Mouse (Mus musculus) spleen, postnatal 4 days (tissue): ENCODE measurements around the gene Ssxb1.
"Not testable (repeated sequence)": the region's sequence is repeated elsewhere in the genome, so short reads cannot be mapped to it uniquely, and the experiment has no call there.

Experiments used
- DNase-seq, 2 experiments: peaks; one replicate each; pipeline ENCODE4 v3.0.0; 2022; ENCODE audit warnings: low spot score in 2 of 2

The Ssxb1 gene

GRCm38 (mm10) chrX:8413005-8413404 lies at the start of gene Ssxb1:
Gene Ssxb1, plus strand, starts transcription at chrX:8413305.
- not testable (repeated sequence) for DNase-seq

DNA sequence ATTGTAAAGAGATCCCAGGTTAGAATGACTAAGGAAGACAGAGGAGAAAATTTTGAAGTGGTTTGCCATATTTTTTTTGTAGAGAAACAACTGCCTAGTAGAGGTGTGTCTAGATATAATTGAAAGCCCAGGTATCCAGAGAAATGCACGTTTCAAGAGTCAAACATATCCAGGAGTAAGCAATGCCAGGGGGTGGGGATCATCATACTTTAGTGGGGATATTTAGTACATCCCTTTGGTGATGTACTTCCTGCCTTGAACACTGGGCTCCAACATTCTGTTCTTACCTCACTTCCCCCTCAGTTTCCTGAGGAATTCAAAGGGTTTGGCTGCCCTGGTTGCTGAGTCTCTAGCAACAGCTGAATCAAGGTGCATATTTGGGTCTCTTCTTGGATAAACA lies 46.4 kb upstream of the Ssxb1 start, which contains the start of gene Ssxb9:
Gene Ssxb9 (plus strand): TSS at position 301 of the 400 bp plus-strand sequence.
- not testable (repeated sequence) for DNase-seq

- DNase-seq = not testable (repeated sequence)
These were observed 48.5 kb downstream of the Ssxb1 start, which contains the start of gene Ssxb2 for GRCm38 (mm10) chrX:8461626-8462025. Gene Ssxb2, minus strand, starts transcription at chrX:8461726.
